Mouse (Mus musculus) kidney, adult 2 months (tissue): ENCODE data around the gene Cadps. TPM values are rescaled to one million over a fixed set of nuclear protein-coding genes. Genes with fewer than 3 reads are reported as not detected.

Experiments
- DNase-seq: peaks from one replicate; pipeline ENCODE4 v3.0.0; 2021
- H3K27ac ChIP-seq: fragments of 200-500 bp; 2 replicates; pipeline ENCODE4 v1.5.1; 2012; ENCODE audit warnings: low read depth, low read length, control low read depth, inconsistent platforms; ENCODE audit not compliant: insufficient read depth
- H3K27me3 ChIP-seq: fragments of 200-500 bp; replicated peaks from 2 replicates; pipeline ENCODE4 v1.6.1; 2012; ENCODE audit warnings: mild to moderate bottlenecking, moderate library complexity, low read length, inconsistent platforms; ENCODE audit not compliant: control insufficient read depth, insufficient read depth
- H3K36me3 ChIP-seq: fragments of 200-500 bp; 2 replicates; pipeline ENCODE4 v1.6.1; 2012; ENCODE audit warnings: mild to moderate bottlenecking, moderate library complexity, low read length, inconsistent platforms; ENCODE audit not compliant: control insufficient read depth, insufficient read depth
- H3K4me1 ChIP-seq: fragments of 200-500 bp; 2 replicates; pipeline ENCODE4 v1.6.1; 2011; ENCODE audit warnings: low read length; ENCODE audit not compliant: control insufficient read depth, insufficient read depth
- H3K4me3 ChIP-seq: fragments of 200-500 bp; 2 replicates; pipeline ENCODE4 v1.5.1; 2011; ENCODE audit warnings: mild to moderate bottlenecking, low read depth, low read length, control low read depth; ENCODE audit not compliant: insufficient read depth
- CTCF ChIP-seq: fragments of 200-500 bp; conservative IDR thresholded peaks from 2 replicates; pipeline ENCODE4 v1.5.1; 2011; ENCODE audit warnings: low read depth, mild to moderate bottlenecking, control low read depth, low read length, moderate library complexity, mixed read lengths; ENCODE audit not compliant: insufficient read depth, insufficient read length
- POLR2A ChIP-seq: fragments of 200-500 bp; IDR thresholded peaks from one replicate; pipeline ENCODE4 v1.6.1; 2011; ENCODE audit warnings: low read depth, low read length, control low read depth
- WGBS: fragments of 180-500 bp; shearing (Covaris S2); methylation state at CpG from one replicate; pipeline ENCODE4 v1.1.7; 2018; 5-methylcytosine and 5-hydroxymethylcytosine counted together
- polyA plus RNA-seq: library from polyadenylated mRNA; depleted of rRNA; stranded (reverse); fragments of >200 nt; gene quantifications from 2 replicates; pipeline ENCODE4 v1.2.3, GENCODE M21; 2012; rRNA removed

Gene Cadps
- 0.10 and 0.23 TPM in 2 replicates for polyA plus RNA-seq

DNA sequence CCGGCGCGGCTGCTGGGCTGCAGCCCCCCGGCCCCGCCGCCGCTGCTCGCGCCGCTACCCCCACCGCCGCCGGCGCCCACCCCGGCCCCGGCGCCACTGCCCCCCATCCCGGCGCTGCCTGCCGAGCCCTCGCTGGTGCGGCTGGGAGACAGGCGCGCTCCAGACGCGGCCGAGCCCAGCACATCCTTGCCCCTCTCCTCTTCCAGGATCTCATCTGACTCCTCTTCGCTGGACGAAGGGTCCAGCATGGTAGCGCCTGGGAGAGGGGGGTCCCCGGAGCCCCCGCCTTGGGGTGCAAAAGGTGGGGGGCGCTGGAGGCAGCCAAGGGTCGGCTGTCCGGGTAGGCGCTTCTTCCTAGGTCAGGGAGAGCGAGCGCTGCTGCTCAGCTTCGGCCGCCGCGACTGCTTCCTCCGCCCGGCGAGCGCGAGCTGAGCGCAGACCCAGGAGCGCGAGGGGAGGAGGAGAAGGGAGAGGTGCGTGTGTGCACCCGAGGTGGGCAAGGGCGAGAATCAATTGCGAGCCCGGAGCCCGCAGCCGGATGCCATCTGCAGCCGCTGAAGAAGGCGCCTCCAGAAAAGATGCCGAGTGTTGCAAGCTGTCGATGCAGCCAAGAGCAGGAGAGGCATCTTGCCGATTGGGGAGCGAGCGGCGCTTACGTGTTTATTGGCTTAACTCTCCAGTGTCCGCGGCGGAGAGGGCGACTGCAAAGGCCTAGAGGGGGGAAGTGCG lies at the start of gene Cadps:
Gene Cadps (minus strand): TSS at position 589 of the 729 bp plus-strand sequence.
- Histone ChIP-seq H3K27ac (no peak within 1 kb of the TSS), H3K4me3 (no peak within 1 kb of the TSS), H3K4me1 (no peaks in the 10 kb centered on the region), H3K36me3 (no peaks in the 10 kb centered on the region), H3K27me3 (no peaks in the 10 kb centered on the region)
- no peak for TF ChIP-seq CTCF
- TF ChIP-seq POLR2A, result no peak
- DNase-seq, result no peak
- WGBS, result 1% methylated on average over 71 of the region's 71 CpGs

DNA sequence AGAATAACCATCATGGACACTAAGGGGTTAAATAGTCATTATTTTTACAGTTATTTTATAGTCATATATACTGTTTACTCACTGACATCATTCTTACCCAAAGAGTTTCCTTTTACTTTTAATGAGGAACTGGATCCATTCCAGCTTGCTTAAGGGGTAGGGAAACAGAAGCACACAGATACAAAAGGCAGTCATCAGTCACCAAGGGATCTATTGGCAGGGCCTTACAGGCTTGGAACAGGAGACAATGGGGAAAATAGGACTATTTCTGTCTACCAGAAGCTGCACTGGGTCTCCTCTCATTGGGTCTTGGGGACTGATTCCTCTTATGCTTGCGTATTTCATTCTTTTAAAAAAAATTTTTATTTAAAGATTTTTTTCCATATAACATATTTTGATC lies 46.7 kb upstream of the Cadps start:
- Histone ChIP-seq H3K36me3 (no peaks in the 10 kb centered on the region), H3K27ac (no peak overlapping the region), H3K4me1 (no peaks in the 10 kb centered on the region), H3K27me3 (no peaks in the 10 kb centered on the region), H3K4me3 (no peak overlapping the region)
- no peak for DNase-seq
- 93% methylated on average over 1 of the region's 1 CpGs for WGBS
- TF ChIP-seq POLR2A (no peak), CTCF (no peak)

DNA sequence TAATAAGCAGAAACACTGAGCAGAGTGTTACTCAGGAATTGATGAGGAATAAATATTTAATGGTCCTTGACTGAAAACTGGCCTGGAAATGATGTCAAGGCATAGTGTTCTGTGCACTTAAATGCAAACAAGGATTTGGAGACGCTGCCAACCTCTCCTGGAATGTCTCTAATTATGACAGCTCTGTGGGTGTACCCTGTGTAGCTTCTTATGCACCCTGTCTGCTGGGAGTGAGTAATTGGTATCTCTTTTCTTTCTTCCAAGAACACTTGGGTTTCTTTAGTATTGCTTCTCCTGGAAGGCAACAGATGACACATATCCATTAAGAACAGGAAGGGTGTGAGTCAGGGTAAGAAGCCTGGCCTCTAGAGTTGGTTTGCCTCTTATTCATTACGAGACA lies 42.4 kb upstream of the Cadps start:
- no peaks in the 10 kb centered on the region for H3K4me1 ChIP-seq
- TF ChIP-seq POLR2A (no peak), CTCF (no peak)
- WGBS, result 66% methylated on average over 2 of the region's 2 CpGs
- H3K4me3 ChIP-seq, result no peak overlapping the region
- no peak overlapping the region for H3K27ac ChIP-seq
- no peaks in the 10 kb centered on the region for H3K36me3 ChIP-seq
- DNase-seq, result no peak
- H3K27me3 ChIP-seq, result no peaks in the 10 kb centered on the region

DNA sequence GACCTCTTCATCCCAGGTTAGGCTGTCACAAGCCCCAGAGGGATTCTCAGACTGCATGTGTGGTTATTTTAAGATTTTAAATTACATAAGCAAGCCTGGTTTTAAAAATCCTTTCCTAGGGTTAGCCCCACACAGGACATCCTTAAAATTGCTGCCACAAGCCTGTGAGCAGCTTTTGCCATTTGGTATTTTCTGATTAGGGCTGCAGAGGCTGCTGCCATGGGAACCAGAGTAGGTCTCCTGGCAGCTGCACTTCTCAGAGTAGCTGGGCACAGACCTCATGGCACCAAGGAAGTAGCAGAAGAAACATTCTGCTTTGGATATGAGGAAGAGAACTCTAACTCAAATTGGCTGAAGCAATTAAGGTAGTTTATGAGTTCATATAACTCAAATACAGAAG lies 21.0 kb upstream of the Cadps start:
- Histone ChIP-seq H3K4me1 (no peaks in the 10 kb centered on the region), H3K27ac (no peak overlapping the region), H3K36me3 (no peaks in the 10 kb centered on the region), H3K4me3 (no peak overlapping the region), H3K27me3 (no peaks in the 10 kb centered on the region; the same call in 1 of the 2 replicates)
- TF ChIP-seq POLR2A, result no peak
- no peak for TF ChIP-seq CTCF
- DNase-seq, result no peak

DNA sequence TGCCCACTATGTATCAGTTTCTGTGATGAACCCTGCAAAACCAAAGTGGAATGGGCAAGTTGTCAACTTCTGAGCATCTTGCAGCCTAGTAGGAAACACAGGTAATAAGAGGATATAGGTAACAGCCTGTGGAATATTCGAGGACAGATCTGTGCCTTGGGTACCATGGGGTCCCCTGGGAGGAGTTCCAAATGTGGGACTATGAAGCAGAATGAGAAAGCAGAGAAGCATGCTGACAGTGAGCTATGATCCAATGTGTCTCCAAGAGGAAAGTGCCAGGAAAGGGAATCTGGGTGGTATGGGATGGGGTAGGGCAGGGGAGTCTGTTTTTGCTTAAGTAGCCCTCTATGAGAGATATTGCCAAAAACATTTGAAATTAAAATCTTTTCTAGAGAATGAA lies 16.6 kb upstream of the Cadps start:
- no peak overlapping the region for H3K27ac ChIP-seq
- no peaks in the 10 kb centered on the region for H3K4me1 ChIP-seq
- H3K27me3 ChIP-seq, result no peaks in the 10 kb centered on the region
- DNase-seq, result no peak
- H3K4me3 ChIP-seq, result no peak overlapping the region
- no peak for TF ChIP-seq CTCF
- no peak for TF ChIP-seq POLR2A
- H3K36me3 ChIP-seq, result no peaks in the 10 kb centered on the region
- WGBS, result 33% methylated on average over 1 of the region's 1 CpGs

DNA sequence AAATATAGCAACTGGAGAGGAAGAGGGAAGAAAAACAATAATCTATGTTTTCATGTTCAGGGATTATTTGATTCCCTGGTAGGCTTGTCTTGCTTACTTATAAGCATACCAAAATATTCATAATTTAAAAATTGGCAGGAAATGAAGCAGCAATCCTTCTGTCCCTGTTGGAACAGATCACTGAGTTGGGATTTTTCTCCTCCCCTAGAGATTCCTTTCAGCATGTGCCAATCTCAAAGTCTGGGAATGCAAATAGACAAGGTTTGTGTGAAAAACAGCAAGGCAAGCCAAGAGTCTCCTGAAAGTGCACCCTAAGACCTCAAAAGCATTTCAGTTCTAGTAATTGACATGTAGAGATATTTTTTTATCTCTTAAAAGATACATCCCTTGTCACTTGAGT lies 16.1 kb upstream of the Cadps start:
- Histone ChIP-seq H3K4me3 (no peak overlapping the region), H3K36me3 (no peaks in the 10 kb centered on the region), H3K4me1 (no peaks in the 10 kb centered on the region), H3K27ac (no peak overlapping the region), H3K27me3 (no peaks in the 10 kb centered on the region)
- no peak for DNase-seq
- TF ChIP-seq CTCF (no peak), POLR2A (no peak)

DNA sequence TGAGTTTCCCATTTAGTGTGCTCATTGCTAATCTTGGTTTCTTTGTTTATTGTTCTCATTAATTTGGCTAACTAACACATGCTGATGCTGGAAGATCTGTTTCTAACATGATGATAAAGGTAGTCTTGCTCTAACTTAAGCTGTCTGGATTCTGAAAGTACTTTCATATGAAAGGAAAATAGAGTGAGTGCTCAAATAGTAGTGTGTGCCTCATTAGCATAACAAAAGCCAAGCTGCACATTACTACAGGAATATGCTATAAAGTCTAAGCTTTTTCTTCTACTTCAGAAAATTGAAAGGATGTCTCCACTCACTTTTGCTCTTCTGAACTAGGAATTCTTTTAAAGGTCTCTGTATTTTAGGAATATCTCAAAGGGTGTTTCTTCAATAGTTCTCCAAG lies 15.4 kb upstream of the Cadps start:
- H3K27me3 ChIP-seq, result no peaks in the 10 kb centered on the region
- TF ChIP-seq POLR2A (no peak), CTCF (no peak)
- no peaks in the 10 kb centered on the region for H3K4me1 ChIP-seq
- no peak overlapping the region for H3K4me3 ChIP-seq
- H3K27ac ChIP-seq, result no peak overlapping the region
- H3K36me3 ChIP-seq, result no peaks in the 10 kb centered on the region
- DNase-seq, result no peak
